Mouse (Mus musculus): ENCODE measurements at regions not wholly inside any gene's neighbourhood (a gene's known extent, or its start where the extent isn't known, plus 50 kb on each side); places are given as distances from the start of the nearest gene placed in this dataset.

GRCm38 (mm10) chr8:87417466-87417865 is 54.9 kb downstream of the Cbln1 start:
- H3K9ac ChIP-seq (replicated peaks): no peak overlapping the region
- no peak overlapping the region for H3K4me2 ChIP-seq (replicated peaks)
- no peaks in the 10 kb centered on the region for H3K9me3 ChIP-seq
- no peaks in the 10 kb centered on the region for H3K27me3 ChIP-seq
- no peaks in the 10 kb centered on the region for H3K36me3 ChIP-seq
- no peak overlapping the region for H3K27ac ChIP-seq (replicated peaks)
- no peak overlapping the region for H3K4me3 ChIP-seq
- WGBS: 85% methylated on average over 2 of the region's 2 CpGs
- ATAC-seq (ENCODE audit: low FRiP score, low read depth): no peak
- no peaks in the 10 kb centered on the region for H3K4me1 ChIP-seq

GRCm38 (mm10) chr8:87415051-87415630 is 57.3 kb downstream of the Cbln1 start:
- no peaks in the 10 kb centered on the region for H3K36me3 ChIP-seq
- no peaks in the 10 kb centered on the region for H3K9me3 ChIP-seq
- no peak for ATAC-seq (ENCODE audit: low FRiP score, low read depth)
- H3K9ac ChIP-seq (replicated peaks): no peak overlapping the region
- no peak overlapping the region for H3K4me3 ChIP-seq
- WGBS: 93% methylated on average over 3 of the region's 3 CpGs
- no peak overlapping the region for H3K4me2 ChIP-seq (replicated peaks)
- H3K27ac ChIP-seq (replicated peaks): no peak overlapping the region
- 0 out of 2 replicates have a peak, but pooled peaks cover 3% of the 10 kb centered on the region for H3K4me1 ChIP-seq
- no peaks in the 10 kb centered on the region for H3K27me3 ChIP-seq

GRCm38 (mm10) chr8:87389016-87389415 is 83.4 kb downstream of the Cbln1 start:
- Histone ChIP-seq H3K27me3 (no peaks in the 10 kb centered on the region), H3K9ac (replicated peaks) (no peak overlapping the region), H3K4me2 (replicated peaks) (no peak overlapping the region), H3K36me3 (no peaks in the 10 kb centered on the region), H3K4me1 (no peaks in the 10 kb centered on the region), H3K4me3 (no peak overlapping the region), H3K9me3 (peaks cover 5% of the 10 kb centered on the region; the same call in 1 of the 2 replicates), H3K27ac (replicated peaks) (no peak overlapping the region)
- WGBS: 82% methylated on average over 2 of the region's 2 CpGs
- ATAC-seq (ENCODE audit: low FRiP score, low read depth): no peak

GRCm38 (mm10) chr8:87383527-87384206 is 88.7 kb downstream of the Cbln1 start:
- H3K4me1 ChIP-seq: 0 out of 2 replicates have a peak, but pooled peaks cover 2% of the 10 kb centered on the region
- H3K9me3 ChIP-seq: no peaks in the 10 kb centered on the region
- no peak overlapping the region for H3K27ac ChIP-seq (replicated peaks)
- no peaks in the 10 kb centered on the region for H3K36me3 ChIP-seq
- no peak overlapping the region for H3K4me3 ChIP-seq
- H3K9ac ChIP-seq (replicated peaks): no peak overlapping the region
- ATAC-seq (ENCODE audit: low FRiP score, low read depth): no peak
- WGBS: 62% methylated on average over 12 of the region's 12 CpGs
- no peaks in the 10 kb centered on the region for H3K27me3 ChIP-seq
- no peak overlapping the region for H3K4me2 ChIP-seq (replicated peaks)

- H3K4me1 ChIP-seq: 0 out of 2 replicates have a peak, but pooled peaks cover 2% of the 10 kb centered on the region
- 84% methylated on average over 5 of the region's 5 CpGs for WGBS
- no peak overlapping the region for H3K4me3 ChIP-seq
- no peak for ATAC-seq (ENCODE audit: low FRiP score, low read depth)
- H3K36me3 ChIP-seq: no peaks in the 10 kb centered on the region
- no peaks in the 10 kb centered on the region for H3K9me3 ChIP-seq
- H3K27me3 ChIP-seq: no peaks in the 10 kb centered on the region
- no peak overlapping the region for H3K4me2 ChIP-seq (replicated peaks)
- no peak overlapping the region for H3K27ac ChIP-seq (replicated peaks)
- H3K9ac ChIP-seq (replicated peaks): no peak overlapping the region
Measured at GRCm38 (mm10) chr8:87382311-87382710, 90.1 kb downstream of the Cbln1 start.

- no peak for ATAC-seq (ENCODE audit: low FRiP score, low read depth)
- WGBS: 81% methylated on average over 3 of the region's 3 CpGs
- no peaks in the 10 kb centered on the region for H3K9me3 ChIP-seq
- no peaks in the 10 kb centered on the region for H3K27me3 ChIP-seq
- H3K27ac ChIP-seq (replicated peaks): no peak overlapping the region
- H3K9ac ChIP-seq (replicated peaks): no peak overlapping the region
- H3K4me2 ChIP-seq (replicated peaks): no peak overlapping the region
- H3K36me3 ChIP-seq: no peaks in the 10 kb centered on the region
- 0 out of 2 replicates have a peak, but pooled peaks cover 2% of the 10 kb centered on the region for H3K4me1 ChIP-seq
- H3K4me3 ChIP-seq: no peak overlapping the region
Measured at GRCm38 (mm10) chr8:87380791-87381190, 91.6 kb downstream of the Cbln1 start.

GRCm38 (mm10) chr8:87379296-87379695 is 93.1 kb downstream of the Cbln1 start:
- 95% methylated on average over 8 of the region's 8 CpGs for WGBS
- H3K4me2 ChIP-seq (replicated peaks): no peak overlapping the region
- no peaks in the 10 kb centered on the region for H3K36me3 ChIP-seq
- no peak overlapping the region for H3K9ac ChIP-seq (replicated peaks)
- H3K27ac ChIP-seq (replicated peaks): no peak overlapping the region
- no peak for ATAC-seq (ENCODE audit: low FRiP score, low read depth)
- H3K4me3 ChIP-seq: no peak overlapping the region
- H3K9me3 ChIP-seq: no peaks in the 10 kb centered on the region
- 0 out of 2 replicates have a peak, but pooled peaks cover 2% of the 10 kb centered on the region for H3K4me1 ChIP-seq
- H3K27me3 ChIP-seq: no peaks in the 10 kb centered on the region

GRCm38 (mm10) chr8:87374044-87374443 is 98.4 kb downstream of the Cbln1 start:
- no peaks in the 10 kb centered on the region for H3K36me3 ChIP-seq
- H3K4me2 ChIP-seq (replicated peaks): no peak overlapping the region
- no peak overlapping the region for H3K27ac ChIP-seq (replicated peaks)
- 0 out of 2 replicates have a peak, but pooled peaks cover 5% of the 10 kb centered on the region for H3K4me1 ChIP-seq
- H3K4me3 ChIP-seq: no peak overlapping the region
- H3K9me3 ChIP-seq: no peaks in the 10 kb centered on the region
- no peak for ATAC-seq (ENCODE audit: low FRiP score, low read depth)
- no peak overlapping the region for H3K9ac ChIP-seq (replicated peaks)
- 71% methylated on average over 6 of the region's 6 CpGs for WGBS
- H3K27me3 ChIP-seq: no peaks in the 10 kb centered on the region

GRCm38 (mm10) chr8:87373535-87373934 is 98.9 kb downstream of the Cbln1 start:
- 51% methylated on average over 6 of the region's 6 CpGs for WGBS
- Histone ChIP-seq H3K4me3 (no peak overlapping the region), H3K9me3 (no peaks in the 10 kb centered on the region), H3K4me1 (0 out of 2 replicates have a peak, but pooled peaks cover 5% of the 10 kb centered on the region), H3K27me3 (no peaks in the 10 kb centered on the region), H3K9ac (replicated peaks) (no peak overlapping the region), H3K4me2 (replicated peaks) (no peak overlapping the region), H3K36me3 (no peaks in the 10 kb centered on the region), H3K27ac (replicated peaks) (no peak overlapping the region)
- no peak for ATAC-seq (ENCODE audit: low FRiP score, low read depth)

- Histone ChIP-seq H3K9me3 (no peaks in the 10 kb centered on the region), H3K9ac (replicated peaks) (no peak overlapping the region), H3K27ac (replicated peaks) (no peak overlapping the region), H3K27me3 (no peaks in the 10 kb centered on the region), H3K4me1 (0 out of 2 replicates have a peak, but pooled peaks cover 5% of the 10 kb centered on the region), H3K36me3 (no peaks in the 10 kb centered on the region), H3K4me3 (no peak overlapping the region), H3K4me2 (replicated peaks) (no peak overlapping the region)
- ATAC-seq (ENCODE audit: low FRiP score, low read depth): no peak
Measured at GRCm38 (mm10) chr8:87372061-87372460, 100.3 kb downstream of the Cbln1 start.

GRCm38 (mm10) chr8:87370194-87370593 is 102.2 kb downstream of the Cbln1 start:
- WGBS: 81% methylated on average over 3 of the region's 3 CpGs
- Histone ChIP-seq H3K27me3 (no peaks in the 10 kb centered on the region), H3K9ac (replicated peaks) (no peak overlapping the region), H3K4me1 (0 out of 2 replicates have a peak, but pooled peaks cover 5% of the 10 kb centered on the region), H3K9me3 (no peaks in the 10 kb centered on the region), H3K27ac (replicated peaks) (no peak overlapping the region), H3K4me3 (no peak overlapping the region), H3K4me2 (replicated peaks) (no peak overlapping the region), H3K36me3 (no peaks in the 10 kb centered on the region)
- ATAC-seq (ENCODE audit: low FRiP score, low read depth): no peak

GRCm38 (mm10) chr8:87350471-87350870 is 121.9 kb downstream of the Cbln1 start:
- Histone ChIP-seq H3K4me2 (replicated peaks) (no peak overlapping the region), H3K4me3 (no peak overlapping the region), H3K36me3 (no peaks in the 10 kb centered on the region), H3K9me3 (no peaks in the 10 kb centered on the region), H3K27ac (replicated peaks) (no peak overlapping the region), H3K4me1 (0 out of 2 replicates have a peak, but pooled peaks cover 3% of the 10 kb centered on the region), H3K27me3 (no peaks in the 10 kb centered on the region), H3K9ac (replicated peaks) (no peak overlapping the region)
- WGBS: 77% methylated on average over 4 of the region's 4 CpGs
- ATAC-seq (ENCODE audit: low FRiP score, low read depth): no peak

Data from midbrain, embryonic 12.5 days (tissue).